Mouse (Mus musculus): Measurements from ENCODE around the gene Cd3d.

GRCm38 (mm10) chr9:44999776-45000175, 18.2 kb downstream of the Cd3d start:
- TF ChIP-seq POLR2A (IDR thresholded peaks at IDR 0.05; ENCODE audit: control insufficient read depth, extremely low read depth, insufficient read depth, low read length, poor library complexity): no peak
- no peak for TF ChIP-seq CTCF (IDR thresholded peaks at IDR 0.05; ENCODE audit: borderline replicate concordance, control insufficient read depth, extremely low read depth, insufficient read depth, low read length, poor library complexity)
